Mouse (Mus musculus) testis, adult 2 months (tissue): ENCODE measurements around the gene Cpeb1.

Experiments used
- CTCF ChIP-seq: fragments of 200-500 bp; IDR thresholded peaks from 2 replicates; pipeline ENCODE4 v1.5.1; 2012; ENCODE audit warnings: low read depth, mild to moderate bottlenecking, inconsistent platforms, low read length, moderate library complexity; ENCODE audit not compliant: control insufficient read depth, insufficient read depth, insufficient replicate concordance
- POLR2A ChIP-seq: fragments of 200-500 bp; IDR thresholded peaks from 2 replicates; pipeline ENCODE4 v1.6.1; 2012; ENCODE audit warnings: low read depth, mild to moderate bottlenecking, inconsistent platforms, low read length, moderate library complexity; ENCODE audit not compliant: control insufficient read depth

DNA sequence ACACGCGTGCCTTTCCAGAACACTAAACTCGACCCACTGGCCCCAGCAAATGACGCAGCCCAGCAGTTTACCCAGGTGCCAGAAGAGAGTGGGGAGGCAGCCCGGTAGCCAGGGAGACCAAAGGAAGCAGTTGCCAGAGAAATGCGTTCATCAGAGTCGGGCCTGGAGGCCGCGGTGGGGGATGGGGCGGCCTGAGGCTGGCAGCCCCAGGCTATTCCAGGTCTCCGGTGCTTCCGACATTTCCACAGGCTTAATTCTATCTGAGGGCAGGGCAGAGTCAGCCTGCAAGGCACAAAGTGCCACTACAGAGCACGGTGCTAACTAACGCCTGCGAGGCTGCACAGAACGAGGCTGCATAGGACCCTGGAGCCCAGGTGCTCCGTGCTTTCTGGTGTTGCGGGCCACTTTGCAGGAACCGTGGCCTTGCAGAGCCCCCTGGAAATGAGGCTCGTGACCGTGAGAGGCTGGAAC is 2.3 kb downstream of the Cpeb1 start:
- TF ChIP-seq POLR2A, result no peak
- TF ChIP-seq CTCF, result no peak
